Mouse (Mus musculus) fat pad, adult 2 months (tissue): ENCODE measurements around the gene Olfr1161.
"Not testable (repeated sequence)": the region's sequence is repeated elsewhere in the genome, so short reads cannot be mapped to it uniquely, and the experiment has no call there.

Source experiments
- DNase-seq: peaks from one replicate; pipeline ENCODE4 v3.0.0-alpha.2; 2011; ENCODE audit warnings: low read depth, low spot score; ENCODE audit errors: extremely low read depth

Olfr1161 gene

GRCm38 (mm10) chr2:88022474-88022873 is at the start of gene Olfr1161:
Gene Olfr1161, plus strand, starts transcription at chr2:88022774.
- not testable (repeated sequence) for DNase-seq

DNA sequence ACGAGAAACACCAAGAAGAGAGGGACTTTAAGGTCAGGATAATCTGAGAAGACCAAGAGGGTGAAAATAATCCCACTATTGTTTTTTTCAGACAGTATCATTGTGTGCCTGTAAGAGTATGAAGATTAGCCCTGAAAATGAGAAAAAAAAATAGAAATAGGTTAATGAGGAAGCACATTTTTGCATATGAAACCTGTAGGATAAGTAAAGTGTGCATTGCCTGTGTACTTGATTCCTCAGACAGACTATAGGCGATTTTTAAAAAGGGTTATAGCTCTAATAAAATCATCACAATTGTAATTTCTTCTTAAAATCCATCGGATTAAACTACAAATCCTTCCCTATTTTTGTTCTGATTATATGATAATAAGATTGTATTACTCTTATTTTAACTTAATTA is 48.0 kb upstream of the Olfr1161 start, which contains the start of gene Olfr74:
Olfr74 (minus strand) TSS at position 101 of the 400 bp plus-strand sequence.
- DNase-seq, result no peak

- no peak for DNase-seq
Observed at GRCm38 (mm10) chr2:87989813-87990212, 32.8 kb upstream of the Olfr1161 start, which contains the start of gene Olfr1158. Gene Olfr1158, plus strand, starts transcription at chr2:87990113.

DNA sequence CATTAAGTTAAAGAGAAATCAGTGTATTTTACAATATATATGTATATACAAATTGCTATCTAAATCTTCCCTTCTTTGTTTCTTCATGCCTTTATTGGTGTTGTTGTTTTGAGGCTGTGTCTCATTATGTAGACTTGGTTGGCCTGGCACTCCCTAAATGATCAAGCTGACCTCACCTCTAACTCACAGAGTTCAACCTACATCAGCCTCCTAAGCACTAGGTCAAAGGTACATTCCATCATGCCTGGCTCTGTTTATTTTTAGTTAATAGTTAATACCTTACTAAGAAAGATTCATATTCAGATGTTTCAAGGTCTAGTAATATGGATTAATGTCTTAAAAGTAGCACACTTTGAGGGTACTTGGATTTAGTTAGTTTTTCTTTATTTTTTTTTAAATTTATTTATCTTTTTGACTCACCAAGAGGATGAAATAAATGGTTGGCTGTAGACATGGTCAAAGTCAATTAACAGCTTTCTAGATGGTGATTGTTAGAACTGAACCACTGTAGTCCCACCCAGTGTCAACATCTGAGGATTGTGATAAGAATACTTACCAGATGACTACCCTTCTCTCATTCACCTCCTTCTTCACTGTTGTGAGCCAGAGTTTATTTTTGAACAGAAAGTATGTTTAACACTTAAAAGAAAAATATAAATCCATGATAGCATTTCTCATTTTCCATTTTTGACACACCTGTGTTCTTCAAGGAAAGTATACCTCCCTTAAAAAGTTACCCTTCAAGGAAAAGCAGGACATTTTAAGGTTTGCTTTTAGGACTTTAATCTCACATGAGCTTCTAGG is 14.9 kb upstream of the Olfr1161 start, which contains the start of gene Olfr1160:
Olfr1160 (minus strand) TSS at position 754 of the 804 bp plus-strand sequence.
- no peak for DNase-seq

DNA sequence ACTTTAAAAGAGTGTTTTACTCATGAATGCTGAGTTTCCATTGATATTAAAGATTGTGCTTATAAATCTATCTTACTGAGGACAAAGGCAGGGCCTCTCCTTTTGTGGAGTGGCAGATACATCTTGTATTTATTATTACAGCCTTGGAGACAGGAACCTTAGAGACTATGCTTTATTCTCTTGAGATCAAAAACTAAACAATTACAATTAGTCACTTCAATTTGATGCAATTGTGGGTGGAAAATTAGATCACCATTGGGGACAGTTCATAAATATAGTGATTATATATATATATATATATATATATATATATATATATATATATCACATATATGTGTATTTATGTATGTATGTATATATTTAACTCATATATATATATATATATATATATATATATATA is 15.0 kb downstream of the Olfr1161 start, which contains the start of gene Olfr73:
Olfr73 (minus strand) TSS at position 101 of the 400 bp plus-strand sequence.
- DNase-seq, result no peak

DNA sequence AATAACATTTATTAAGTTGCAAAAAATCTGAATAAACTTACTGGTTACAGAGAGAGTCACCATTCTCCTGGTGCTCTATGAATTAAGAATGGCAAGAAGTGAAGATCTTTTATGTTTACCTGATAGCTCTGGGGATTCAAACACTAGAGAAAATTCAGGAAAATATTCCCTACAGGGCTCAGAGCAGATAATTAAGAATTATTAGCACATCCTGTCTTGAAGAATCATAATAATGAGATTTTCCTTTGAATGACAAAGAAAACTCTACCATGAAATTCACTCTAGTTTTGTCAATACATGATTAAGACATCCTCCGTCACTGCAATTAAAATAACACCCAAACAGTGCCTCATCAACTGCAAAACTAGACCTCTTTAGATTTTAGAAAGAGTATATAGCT is 28.5 kb downstream of the Olfr1161 start, which contains the start of gene Olfr1162:
Olfr1162 (minus strand) TSS at position 101 of the 400 bp plus-strand sequence.
- DNase-seq, result no peak

DNA sequence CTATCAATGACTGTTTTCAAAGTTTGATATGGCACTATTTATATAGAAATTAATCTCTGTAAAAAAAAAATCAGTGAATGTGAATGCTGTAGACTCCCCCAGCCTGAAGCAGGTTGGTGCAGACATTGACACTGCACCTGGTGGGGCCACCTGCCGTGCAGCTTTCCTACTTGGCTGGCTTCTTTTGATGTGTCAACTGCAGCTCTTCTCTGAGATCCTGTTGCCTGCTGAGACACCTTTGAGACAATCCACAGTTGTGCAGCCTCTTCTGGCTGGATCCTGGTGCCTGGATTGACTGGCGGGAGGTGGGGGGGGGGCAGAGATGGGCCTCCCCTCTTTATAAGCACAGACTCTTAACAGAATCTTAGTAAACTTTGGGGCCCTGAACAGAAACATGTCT is 41.0 kb downstream of the Olfr1161 start:
- no peak for DNase-seq

DNA sequence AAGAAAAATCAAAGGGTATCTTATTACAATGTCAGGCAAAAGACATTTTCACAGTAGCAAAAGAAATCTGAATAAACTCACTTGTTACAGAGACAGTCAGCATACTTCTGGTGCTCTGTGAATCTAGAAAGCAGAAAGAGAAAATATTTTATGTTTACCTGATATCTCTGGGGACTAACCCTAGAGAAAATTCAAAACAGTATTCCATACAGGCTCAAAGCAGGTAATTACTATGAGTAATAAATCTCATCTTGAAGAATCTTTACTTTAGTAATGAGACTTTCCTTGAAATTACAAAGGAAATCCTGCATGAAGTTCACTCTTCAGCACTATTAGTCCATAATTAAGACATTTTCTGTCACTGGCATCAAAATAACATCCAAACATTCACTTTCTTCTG is 49.2 kb downstream of the Olfr1161 start, which contains the start of gene Olfr1163:
Olfr1163 (minus strand) TSS at position 101 of the 400 bp plus-strand sequence.
- no peak for DNase-seq
